Mouse (Mus musculus): ENCODE data around the gene Svopl. TPM values are rescaled to one million over a fixed set of nuclear protein-coding genes. Genes with fewer than 3 reads are reported as not detected.

Gene Svopl
- not detected in 2 replicates for total RNA-seq (2012; rRNA removed)
- total RNA-seq (2014; rRNA removed): not detected in 2 replicates
- not detected in 2 replicates for polyA plus RNA-seq (2012; ENCODE audit: insufficient read length, low read depth)

DNA sequence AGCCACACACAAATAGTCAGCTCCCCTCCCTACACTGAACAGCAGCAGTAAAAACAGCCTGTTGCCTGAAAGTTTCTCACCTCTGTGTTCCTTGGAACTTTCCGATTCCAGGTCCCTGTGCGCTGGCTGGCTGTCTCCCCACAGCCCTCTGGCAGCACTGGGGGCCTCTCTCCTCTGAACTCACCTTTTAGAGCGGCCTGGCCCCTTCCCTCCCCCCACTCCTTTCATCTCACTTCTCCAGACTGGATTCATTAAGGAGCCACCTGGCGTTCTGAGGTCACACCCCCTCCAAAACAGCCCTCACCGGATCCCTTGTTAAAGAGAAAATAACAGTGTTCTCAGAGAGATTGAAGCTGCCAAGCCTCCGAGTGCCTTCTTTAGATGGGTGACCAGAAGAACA lies at the start of gene Svopl:
Gene Svopl, minus strand, starts transcription at position 159 of the 400 bp plus-strand sequence.
- Histone ChIP-seq H3K27ac (ENCODE audit: insufficient read depth, low read depth) (no peak within 1 kb of the TSS), H3K9ac (ENCODE audit: insufficient read depth, low read depth) (no peak within 1 kb of the TSS), H3K9me3 (replicated peaks; ENCODE audit: low read length) (peaks cover 3% of the 10 kb centered on the region), H3K4me2 (ENCODE audit: insufficient read depth, low read depth, poor library complexity, severe bottlenecking) (no peak within 1 kb of the TSS), H3K4me1 (ENCODE audit: control insufficient read depth in 1 of 2, insufficient read depth in 2 of 2) (peaks cover 0 to 6% of the 10 kb centered on the region in 2 experiments; a peak in 2 of 4 replicates), H3K4me3 (replicated peaks in 1 of 3; ENCODE audit: low read depth in 2 of 3, low read length in 2 of 3, poor library complexity in 1 of 3) (no peak within 1 kb of the TSS), H3K27me3 (replicated peaks) (no peaks in the 10 kb centered on the region), H3K36me3 (replicated peaks in 1 of 2; ENCODE audit: control insufficient read depth in 1 of 2, insufficient read depth in 1 of 2, low read length in 1 of 2) (no peaks in the 10 kb centered on the region), H3K79me2 (replicated peaks; ENCODE audit: control insufficient read depth, extremely low read depth, insufficient read depth, poor library complexity, severe bottlenecking) (no peaks in the 10 kb centered on the region)
- no peak for DNase-seq (ENCODE audit: extremely low read depth)
- dilution Hi-C loops (cut with MboI; ENCODE audit: extremely low pct_ligation_motif_present, extremely low pct_unique_long_range_greater_than_20kb, low sequenced_read_pairs) (no loop called here), in situ Hi-C loops (cut with MboI; ENCODE audit: low pct_ligation_motif_present, low pct_unique_long_range_greater_than_20kb, low sequenced_read_pairs) (no loop called here)
- TF ChIP-seq JUND (conservative IDR thresholded peaks at IDR 0.05; ENCODE audit: low read depth, low read length) (no peak), NRF1 (IDR thresholded peaks at IDR 0.05; ENCODE audit: low read depth, low read length) (no peak), MAZ (IDR thresholded peaks at IDR 0.05; ENCODE audit: low read depth, low read length) (no peak), E2F4 (IDR thresholded peaks at IDR 0.05; ENCODE audit: insufficient replicate concordance, low read depth, low read length) (no peak), TBP (conservative IDR thresholded peaks at IDR 0.05; ENCODE audit: low read depth, low read length) (no peak), ELF1 (IDR thresholded peaks at IDR 0.05; ENCODE audit: low read depth, low read length) (no peak), USF2 (conservative IDR thresholded peaks at IDR 0.05; ENCODE audit: low read depth, low read length) (no peak), CTCF (conservative IDR thresholded peaks at IDR 0.05 in 1 of 2, IDR thresholded peaks at IDR 0.05 in 1 of 2; ENCODE audit: low read depth in 2 of 2, low read length in 2 of 2) (no peak), POLR2AphosphoS2 (IDR thresholded peaks at IDR 0.05; ENCODE audit: low read depth, low read length) (no peak), TCF12 (IDR thresholded peaks at IDR 0.05; ENCODE audit: low read depth, low read length) (no peak), SMC3 (IDR thresholded peaks at IDR 0.05; ENCODE audit: low read depth, low read length) (no peak), MEF2A (IDR thresholded peaks at IDR 0.05; ENCODE audit: borderline replicate concordance, low read depth, low read length) (no peak), BHLHE40 (IDR thresholded peaks at IDR 0.05; ENCODE audit: low read depth, low read length) (no peak), ZC3H11A (IDR thresholded peaks at IDR 0.05; ENCODE audit: low read depth, low read length) (no peak)

GRCm38 (mm10) chr6:38094701-38095100 lies 47.9 kb upstream of the Svopl start:
- TF ChIP-seq ZKSCAN1 (IDR thresholded peaks at IDR 0.05; ENCODE audit: borderline replicate concordance, low read depth, low read length): no peak
- no peak for TF ChIP-seq POLR2AphosphoS2 (IDR thresholded peaks at IDR 0.05; ENCODE audit: low read depth, low read length)
- TF ChIP-seq BHLHE40 (IDR thresholded peaks at IDR 0.05; ENCODE audit: low read depth, low read length): no peak
- no peak for TF ChIP-seq MEF2A (IDR thresholded peaks at IDR 0.05; ENCODE audit: borderline replicate concordance, low read depth, low read length)
- TF ChIP-seq PAX5 (IDR thresholded peaks at IDR 0.05; ENCODE audit: low read length): no peak
- TF ChIP-seq HCFC1 (IDR thresholded peaks at IDR 0.05; ENCODE audit: low read depth, low read length): no peak
- TF ChIP-seq MAX (IDR thresholded peaks at IDR 0.05; ENCODE audit: low read length): no peak
- no peak for TF ChIP-seq UBTF (IDR thresholded peaks at IDR 0.05; ENCODE audit: low read depth, low read length)
- no peak for TF ChIP-seq RCOR1 (conservative IDR thresholded peaks at IDR 0.05; ENCODE audit: low read depth, low read length)
- TF ChIP-seq TBP (conservative IDR thresholded peaks at IDR 0.05; ENCODE audit: low read depth, low read length): no peak
- TF ChIP-seq MAZ (IDR thresholded peaks at IDR 0.05; ENCODE audit: low read depth, low read length): no peak
- TF ChIP-seq ELF1 (IDR thresholded peaks at IDR 0.05; ENCODE audit: low read depth, low read length): no peak
- no peak for TF ChIP-seq MAFK (IDR thresholded peaks at IDR 0.05; ENCODE audit: insufficient replicate concordance, low read length)
- TF ChIP-seq CHD1 (IDR thresholded peaks at IDR 0.05; ENCODE audit: low read depth, low read length): no peak
- TF ChIP-seq E2F4 (IDR thresholded peaks at IDR 0.05; ENCODE audit: insufficient replicate concordance, low read depth, low read length): no peak
- TF ChIP-seq SIN3A (IDR thresholded peaks at IDR 0.05; ENCODE audit: low read length): no peak
- TF ChIP-seq TCF12 (IDR thresholded peaks at IDR 0.05; ENCODE audit: low read depth, low read length): no peak
- TF ChIP-seq MYC (IDR thresholded peaks at IDR 0.05; ENCODE audit: low read depth, low read length): no peak
- no peak for TF ChIP-seq USF1 (IDR thresholded peaks at IDR 0.05; ENCODE audit: low read depth, low read length)
- no peaks in the 10 kb centered on the region for H3K27me3 ChIP-seq (replicated peaks)
- no peak overlapping the region for H3K4me2 ChIP-seq (ENCODE audit: insufficient read depth, low read depth, poor library complexity, severe bottlenecking)
- in situ Hi-C loops (cut with MboI; ENCODE audit: low pct_ligation_motif_present, low pct_unique_long_range_greater_than_20kb, low sequenced_read_pairs): no loop called here
- no peak for DNase-seq (ENCODE audit: extremely low read depth)
- H3K9ac ChIP-seq (ENCODE audit: insufficient read depth, low read depth): no peak overlapping the region
- H3K4me1 ChIP-seq (ENCODE audit: control insufficient read depth in 1 of 2, insufficient read depth in 2 of 2): no peaks in the 10 kb centered on the region
- H3K4me3 ChIP-seq (replicated peaks in 1 of 3; ENCODE audit: low read depth in 2 of 3, low read length in 2 of 3, poor library complexity in 1 of 3): no peak overlapping the region
- dilution Hi-C loops (cut with MboI; ENCODE audit: extremely low pct_ligation_motif_present, extremely low pct_unique_long_range_greater_than_20kb, low sequenced_read_pairs): no loop called here
- peaks cover 2% of the 10 kb centered on the region for H3K9me3 ChIP-seq (replicated peaks; ENCODE audit: low read length)
- H3K36me3 ChIP-seq (replicated peaks in 1 of 2; ENCODE audit: control insufficient read depth in 1 of 2, insufficient read depth in 1 of 2, low read length in 1 of 2): no peaks in the 10 kb centered on the region
- no peak overlapping the region for H3K27ac ChIP-seq (ENCODE audit: insufficient read depth, low read depth)
- no peaks in the 10 kb centered on the region for H3K79me2 ChIP-seq (replicated peaks; ENCODE audit: control insufficient read depth, extremely low read depth, insufficient read depth, poor library complexity, severe bottlenecking)

All from CH12.LX (cell line).